Mouse (Mus musculus) lung, embryonic 14.5 days (tissue): ENCODE results near the gene Plac8. TPM values are rescaled to one million over a fixed set of nuclear protein-coding genes. Genes with fewer than 3 reads are reported as not detected.

Experiments
- ATAC-seq: fragments of 200-750 bp; cut with Nextera tagmentation; 2 replicates; pipeline ENCODE4 v1.8.0; 2017; ENCODE audit warnings: mild to moderate bottlenecking, moderate TSS enrichment, moderate library complexity; ENCODE audit not compliant: insufficient read depth
- DNase-seq: peaks from one replicate; pipeline ENCODE4 v3.0.0-alpha.2; 2015
- H3K27ac ChIP-seq: fragments of 300-500 bp; sonication (generic); 2 replicates; pipeline ENCODE4 v1.5.1; 2014; ENCODE audit warnings: low read depth, mild to moderate bottlenecking, moderate library complexity
- H3K27me3 ChIP-seq: fragments of 300-500 bp; sonication (generic); 2 replicates; pipeline ENCODE4 v1.6.1; 2014; ENCODE audit warnings: low read length, control low read depth; ENCODE audit not compliant: insufficient read depth
- H3K36me3 ChIP-seq: fragments of 300-500 bp; sonication (generic); 2 replicates; pipeline ENCODE4 v1.6.1; 2014; ENCODE audit warnings: control low read depth; ENCODE audit not compliant: insufficient read depth
- H3K4me1 ChIP-seq: fragments of 300-500 bp; sonication (generic); 2 replicates; pipeline ENCODE4 v1.6.1; 2014; ENCODE audit warnings: antibody characterized with exemption, control low read depth; ENCODE audit not compliant: insufficient read depth
- H3K4me2 ChIP-seq: fragments of 300-500 bp; sonication (generic); 2 replicates; pipeline ENCODE4 v1.6.1; 2014; ENCODE audit warnings: mild to moderate bottlenecking
- H3K4me3 ChIP-seq: fragments of 300-500 bp; sonication (generic); 2 replicates; pipeline ENCODE4 v1.5.1; 2014; ENCODE audit warnings: low read depth, low read length
- H3K9ac ChIP-seq: fragments of 300-500 bp; sonication (generic); 2 replicates; pipeline ENCODE4 v1.6.1; 2014
- H3K9me3 ChIP-seq: fragments of 300-500 bp; sonication (generic); 2 replicates; pipeline ENCODE4 v1.6.1; 2016; ENCODE audit warnings: low read depth, low read length, control low read depth
- CTCF ChIP-seq: IDR thresholded peaks from 2 replicates; pipeline ENCODE4 v1.5.1; 2016; ENCODE audit warnings: antibody characterized with exemption, low read depth
- WGBS: fragments of 180-500 bp; shearing (Covaris S2); extraction: QIAGEN DNeasy Blood & Tissue Kit; methylation state at CpG from one replicate; pipeline ENCODE4 v1.1.7; 2014; 5-methylcytosine and 5-hydroxymethylcytosine counted together
- polyA plus RNA-seq: library from polyadenylated mRNA; unstranded; fragments of >200 nt; fragmentation: Nextera tagmentation; extraction: Ambion mirVana; gene quantifications from 2 replicates; pipeline ENCODE4 v1.2.1, GENCODE M21; 2014

Plac8 gene
- polyA plus RNA-seq, 1 experiment from 2014 or later, result 11.5 TPM

- H3K4me2 ChIP-seq, result no peak overlapping the region
- no peak overlapping the region for H3K4me3 ChIP-seq
- no peaks in the 10 kb centered on the region for H3K27me3 ChIP-seq
- no peaks in the 10 kb centered on the region for H3K4me1 ChIP-seq
- no peak overlapping the region for H3K27ac ChIP-seq
- no peaks in the 10 kb centered on the region for H3K9me3 ChIP-seq
- DNase-seq, result no peak
- no peaks in the 10 kb centered on the region for H3K36me3 ChIP-seq
- no peak for ATAC-seq
- H3K9ac ChIP-seq, result no peak overlapping the region
- TF ChIP-seq CTCF, result no peak
- whole genome bisulfite sequencing, result 79% methylated on average over 5 of the region's 5 CpGs
Observed at GRCm38 (mm10) chr5:100578863-100579411, 6.9 kb upstream of the Plac8 start.

- no peak for DNase-seq
- Histone ChIP-seq H3K9me3 (no peaks in the 10 kb centered on the region), H3K4me3 (no peak overlapping the region), H3K36me3 (no peaks in the 10 kb centered on the region), H3K4me2 (no peak overlapping the region), H3K27me3 (no peaks in the 10 kb centered on the region), H3K4me1 (peaks cover 7% of the 10 kb centered on the region), H3K9ac (no peak overlapping the region), H3K27ac (no peak overlapping the region)
- TF ChIP-seq CTCF, result peak; percentile 22; the same call in 1 of the 2 replicates
- no peak for ATAC-seq
- WGBS, result 35% methylated on average over 1 of the region's 1 CpGs
Observed at GRCm38 (mm10) chr5:100574771-100575170, 2.7 kb upstream of the Plac8 start.

- Histone ChIP-seq H3K27ac (no peak overlapping the region), H3K36me3 (no peaks in the 10 kb centered on the region), H3K4me1 (peaks cover 12% of the 10 kb centered on the region), H3K9ac (no peak overlapping the region), H3K4me2 (no peak overlapping the region), H3K9me3 (no peaks in the 10 kb centered on the region), H3K4me3 (no peak overlapping the region), H3K27me3 (no peaks in the 10 kb centered on the region)
- no peak for DNase-seq
- TF ChIP-seq CTCF, result no peak
- WGBS, result 84% methylated on average over 5 of the region's 5 CpGs
- ATAC-seq, result no peak
Observed at GRCm38 (mm10) chr5:100573256-100573655, 1.2 kb upstream of the Plac8 start.

- 6% methylated on average over 8 of the region's 8 CpGs for WGBS
- no peak overlapping the region; the same call in 1 of the 2 replicates for H3K9ac ChIP-seq
- DNase-seq, result peak; percentile 50
- TF ChIP-seq CTCF, result no peak
- H3K27me3 ChIP-seq, result no peaks in the 10 kb centered on the region
- H3K9me3 ChIP-seq, result no peaks in the 10 kb centered on the region
- no peaks in the 10 kb centered on the region for H3K36me3 ChIP-seq
- H3K4me2 ChIP-seq, result peak overlapping the region; percentile 46
- 0 out of 2 replicates have a peak overlapping the region, but pooled peaks have one; percentile 12 for H3K4me3 ChIP-seq
- peaks cover 12% of the 10 kb centered on the region for H3K4me1 ChIP-seq
- ATAC-seq, result peak; percentile 57
- H3K27ac ChIP-seq, result no peak overlapping the region; the same call in 1 of the 2 replicates
Observed at GRCm38 (mm10) chr5:100570716-100571115, 1.3 kb downstream of the Plac8 start.

GRCm38 (mm10) chr5:100569997-100570595 lies 1.9 kb downstream of the Plac8 start:
- DNase-seq (no peak), ATAC-seq (no peak)
- no peak overlapping the region for H3K9ac ChIP-seq
- no peaks in the 10 kb centered on the region for H3K27me3 ChIP-seq
- no peak for TF ChIP-seq CTCF
- 61% methylated on average over 13 of the region's 13 CpGs for WGBS
- H3K4me3 ChIP-seq, result no peak overlapping the region
- no peak overlapping the region for H3K27ac ChIP-seq
- no peaks in the 10 kb centered on the region for H3K36me3 ChIP-seq
- H3K4me2 ChIP-seq, result peak overlapping the region; percentile 46
- H3K9me3 ChIP-seq, result no peaks in the 10 kb centered on the region
- peaks cover 12% of the 10 kb centered on the region for H3K4me1 ChIP-seq

- H3K27me3 ChIP-seq, result no peaks in the 10 kb centered on the region
- 74% methylated on average over 18 of the region's 18 CpGs for WGBS
- TF ChIP-seq CTCF, result no peak
- no peaks in the 10 kb centered on the region for H3K9me3 ChIP-seq
- H3K9ac ChIP-seq, result no peak overlapping the region
- DNase-seq (no peak), ATAC-seq (no peak)
- no peak overlapping the region for H3K4me2 ChIP-seq
- no peak overlapping the region for H3K4me3 ChIP-seq
- H3K27ac ChIP-seq, result no peak overlapping the region
- H3K4me1 ChIP-seq, result peaks cover 12% of the 10 kb centered on the region
- no peaks in the 10 kb centered on the region for H3K36me3 ChIP-seq
Observed at GRCm38 (mm10) chr5:100569250-100569934, 2.7 kb downstream of the Plac8 start.

GRCm38 (mm10) chr5:100568802-100569201 lies 3.2 kb downstream of the Plac8 start:
- no peaks in the 10 kb centered on the region for H3K9me3 ChIP-seq
- DNase-seq (no peak), ATAC-seq (no peak)
- WGBS, result 66% methylated on average over 3 of the region's 3 CpGs
- no peaks in the 10 kb centered on the region for H3K27me3 ChIP-seq
- no peak overlapping the region for H3K4me2 ChIP-seq
- H3K36me3 ChIP-seq, result no peaks in the 10 kb centered on the region
- H3K9ac ChIP-seq, result no peak overlapping the region
- no peak overlapping the region for H3K27ac ChIP-seq
- H3K4me3 ChIP-seq, result no peak overlapping the region
- peaks cover 12% of the 10 kb centered on the region for H3K4me1 ChIP-seq
- TF ChIP-seq CTCF, result no peak
